Mouse (Mus musculus) erythroblast, embryonic 14.5 days (primary cell): ENCODE results near the gene Pde11a.

Source experiments
- GATA1 ChIP-seq: IDR thresholded peaks from 2 replicates; pipeline ENCODE4 v1.6.1; 2012; ENCODE audit warnings: low read length, inconsistent platforms, mixed read lengths
- TAL1 ChIP-seq: IDR thresholded peaks from 3 replicates; pipeline ENCODE4 v1.6.1; 2012; ENCODE audit warnings: low read length, inconsistent platforms, mixed read lengths

DNA sequence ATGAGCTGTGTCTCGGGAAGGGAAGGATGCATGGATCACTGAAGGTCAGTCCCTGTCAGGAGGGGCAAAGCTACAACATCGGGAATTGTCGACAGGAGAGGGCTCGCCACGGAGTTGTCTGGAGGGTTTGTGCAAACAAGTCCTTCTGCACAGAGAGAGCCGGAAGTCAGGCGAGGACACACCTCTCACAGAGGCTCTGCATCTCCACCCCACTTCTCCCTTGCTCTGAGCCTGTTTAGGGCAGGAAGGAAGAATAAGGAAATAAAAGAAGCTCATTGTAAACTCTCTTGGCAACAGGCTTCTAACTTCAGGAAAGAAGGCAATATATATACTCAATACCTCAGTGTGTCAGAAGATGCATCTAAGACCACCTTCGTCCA, 209.5 kb downstream of the Pde11a start:
- TF ChIP-seq GATA1 (no peak), TAL1 (no peak)
